Mouse (Mus musculus): ENCODE data around the gene Gm21209. TPM values are rescaled to one million over a fixed set of nuclear protein-coding genes. Genes with fewer than 3 reads are reported as not detected.

The Gm21209 gene
- polyA plus RNA-seq (2012; rRNA removed): not detected in 2 replicates

GRCm38 (mm10) chrY:49570856-49571255 is at the start of gene Gm21209:
Gene Gm21209, plus strand, starts transcription at chrY:49571156.

